Comparison of ENCODE assay signal across 8 mouse cellular contexts in the genomic region with DNA sequence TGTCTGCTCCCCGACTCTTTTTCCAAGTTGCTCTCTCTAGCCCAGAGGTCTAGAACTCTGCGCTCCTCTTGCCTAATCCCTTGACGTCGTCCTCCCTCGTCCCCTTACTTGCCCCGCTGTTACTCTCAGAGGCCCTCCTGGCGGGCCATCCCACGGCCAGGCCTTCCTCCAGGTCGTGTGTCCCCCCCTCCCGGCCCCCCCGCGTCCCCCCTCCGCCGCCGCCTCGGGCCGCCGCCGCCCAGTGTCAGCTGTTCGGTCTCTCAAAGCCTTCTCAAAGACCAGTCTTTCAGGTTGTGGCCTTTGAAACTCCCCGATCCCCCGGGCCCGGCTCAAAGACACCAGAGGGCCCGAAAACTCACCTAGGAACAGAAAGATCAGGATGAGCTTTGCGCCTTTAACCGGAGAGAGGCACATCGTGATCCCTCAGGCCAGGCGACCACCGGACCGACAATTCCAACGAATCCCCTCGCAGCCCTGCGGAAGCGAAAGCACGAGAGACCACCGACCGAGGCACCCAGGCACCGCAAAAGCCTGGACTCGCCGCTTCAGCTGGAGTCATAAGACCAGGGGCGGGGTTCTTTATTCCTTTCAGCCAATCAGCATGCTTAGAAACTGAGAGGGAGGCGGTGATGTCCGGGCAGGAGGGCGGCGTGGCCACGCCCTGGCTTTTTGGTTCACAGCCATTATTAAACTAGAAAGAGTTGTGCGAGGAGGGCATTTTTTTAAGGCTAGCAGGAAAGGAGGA. TPM values are rescaled to one million over a fixed set of nuclear protein-coding genes. Genes with fewer than 3 reads are reported as not detected.
A peak's percentile ranks its signal among the peaks of the same experiment; 100 is the strongest.
DNase-seq lines count a peak whose midpoint lies in the region; ATAC-seq and TF ChIP-seq lines count a peak whose summit lies in the region.

A gene (minus strand): TSS at position 565 of the 745 bp plus-strand sequence.

- H3K4me2 ChIP-seq in lung, postnatal 0 days (replicated peaks; ENCODE audit: low read depth, low read length) = peak within 1 kb of the TSS; percentile 52

- 17% methylated on average over 47 of the region's 47 CpGs for WGBS in hindbrain, embryonic 10.5 days
- WGBS in lung, postnatal 0 days = 15% methylated on average over 42 of the region's 47 CpGs

- peak within 1 kb of the TSS; percentile 89 for H3K27ac ChIP-seq in hindbrain, embryonic 10.5 days
- H3K27ac ChIP-seq in lung, postnatal 0 days (ENCODE audit: low read length) = peak within 1 kb of the TSS; percentile 90

- peak within 1 kb of the TSS; percentile 76 for H3K9ac ChIP-seq in lung, postnatal 0 days (replicated peaks; ENCODE audit: low read depth)

- no peaks in the 10 kb centered on the region for H3K9me3 ChIP-seq in hindbrain, embryonic 10.5 days
- H3K9me3 ChIP-seq in lung, postnatal 0 days (ENCODE audit: low read length) = no peaks in the 10 kb centered on the region

- peak within 1 kb of the TSS; percentile 66 for H3K4me3 ChIP-seq in hindbrain, embryonic 10.5 days
- H3K4me3 ChIP-seq in lung, postnatal 0 days (ENCODE audit: low read depth, low read length) = peak within 1 kb of the TSS; percentile 51

- peaks cover 11% of the 10 kb centered on the region for H3K36me3 ChIP-seq in hindbrain, embryonic 10.5 days
- H3K36me3 ChIP-seq in lung, postnatal 0 days (ENCODE audit: insufficient read depth, low read length) = no peaks in the 10 kb centered on the region

- TF ChIP-seq EP300 in lung, postnatal 0 days (IDR thresholded peaks at IDR 0.05) = peak; percentile 40; the same call in 1 of the 2 replicates

- ATAC-seq in frontal cortex, adult (ENCODE audit: low TSS enrichment) = peak; percentile 100
- ATAC-seq in lung, postnatal 0 days = peak; percentile 96

- 0 out of 2 replicates have a peak, but pooled peaks cover 4% of the 10 kb centered on the region for H3K4me1 ChIP-seq in hindbrain, embryonic 10.5 days (replicated peaks)
- H3K4me1 ChIP-seq in lung, postnatal 0 days (ENCODE audit: insufficient read depth, low read depth, low read length) = no peaks in the 10 kb centered on the region

- no peak for TF ChIP-seq CTCF in lung, postnatal 0 days (IDR thresholded peaks at IDR 0.05)

- DNase-seq in MN1 (ENCODE audit: low spot score) = peak; percentile 81
- peak; percentile 89 for DNase-seq in cerebellum, adult 9-10 months
- peak; percentile 78 for DNase-seq in hindbrain, embryonic 10.5 days (ENCODE audit: low spot score)
- peak; percentile 89 for DNase-seq in layer of hippocampus, adult 9-11 months
- peak; percentile 95 for DNase-seq in lung, postnatal 0 days (ENCODE audit: low spot score)
- peak; percentile 52 for DNase-seq in ovary, postnatal 14 days (ENCODE audit: low spot score)
- DNase-seq in thymus, postnatal 14 days = peak; percentile 75

- H3K27me3 ChIP-seq in hindbrain, embryonic 10.5 days (ENCODE audit: insufficient read depth, poor library complexity, severe bottlenecking) = no peaks in the 10 kb centered on the region
- no peaks in the 10 kb centered on the region for H3K27me3 ChIP-seq in lung, postnatal 0 days (replicated peaks; ENCODE audit: insufficient read depth, low read length)

RNA-seq across cellular contexts. Expression of the gene that starts here (rescaled TPM):
- polyA plus RNA-seq in hindbrain, embryonic 10.5 days (2016; fragmentation: Nextera tagmentation; extraction: Ambion mirVana) = 67.9 and 71.2 TPM in 2 replicates
- polyA plus RNA-seq in lung, postnatal 0 days (2015; fragmentation: Nextera tagmentation; extraction: Ambion mirVana) = 243 and 250 TPM in 2 replicates

Comparison
In these comparisons a context has a peak if more than half of its experiments do, and no peak if none do; other contexts are left out.
1. Peak in every context shown above with its lines: DNase-seq, ATAC-seq, H3K4me3 ChIP-seq and H3K27ac ChIP-seq.